Mouse (Mus musculus) heart, postnatal 0 days (tissue): ENCODE results near the gene Bcl11a. TPM values are rescaled to one million over a fixed set of nuclear protein-coding genes. Genes with fewer than 3 reads are reported as not detected.

Experiments used
- ATAC-seq: fragments of 200-750 bp; cut with Nextera tagmentation; 2 replicates; pipeline ENCODE4 v1.8.0; 2017; ENCODE audit warnings: low read depth, moderate number of reproducible peaks, moderate library complexity; ENCODE audit not compliant: insufficient read depth
- DNase-seq: peaks from one replicate; pipeline ENCODE4 v3.0.0-alpha.2; 2016; ENCODE audit warnings: low spot score
- H3K27ac ChIP-seq: fragments of 300-500 bp; sonication (generic); 2 replicates; pipeline ENCODE4 v1.5.1; 2014; ENCODE audit warnings: low read depth, mild to moderate bottlenecking
- H3K27me3 ChIP-seq: fragments of 300-500 bp; sonication (generic); 2 replicates; pipeline ENCODE4 v1.6.1; 2014; ENCODE audit warnings: low read length, mixed read lengths; ENCODE audit not compliant: control insufficient read depth, insufficient read depth
- H3K36me3 ChIP-seq: fragments of 300-500 bp; sonication (generic); replicated peaks from 2 replicates; pipeline ENCODE4 v1.6.1; 2014; ENCODE audit warnings: low read length, mixed read lengths; ENCODE audit not compliant: control insufficient read depth, insufficient read depth
- H3K4me1 ChIP-seq: fragments of 300-500 bp; sonication (generic); 2 replicates; pipeline ENCODE4 v1.6.1; 2014; ENCODE audit warnings: antibody characterized with exemption; ENCODE audit not compliant: control insufficient read depth, insufficient read depth
- H3K4me2 ChIP-seq: fragments of 300-500 bp; sonication (generic); 2 replicates; pipeline ENCODE4 v1.6.1; 2014; ENCODE audit warnings: low read depth, mild to moderate bottlenecking, low read length, moderate library complexity
- H3K4me3 ChIP-seq: fragments of 300-500 bp; sonication (generic); 2 replicates; pipeline ENCODE4 v1.5.1; 2014; ENCODE audit warnings: low read depth, low read length
- H3K9ac ChIP-seq: fragments of 300-500 bp; sonication (generic); replicated peaks from 2 replicates; pipeline ENCODE4 v1.6.1; 2014; ENCODE audit warnings: low read depth, low read length, mixed read lengths
- H3K9me3 ChIP-seq: fragments of 300-500 bp; sonication (generic); replicated peaks from 2 replicates; pipeline ENCODE4 v1.6.1; 2016; ENCODE audit warnings: low read length; ENCODE audit not compliant: control insufficient read depth
- CTCF ChIP-seq: IDR thresholded peaks from 2 replicates; pipeline ENCODE4 v1.5.1; 2016; ENCODE audit warnings: antibody characterized with exemption, control low read depth, low read depth
- EP300 ChIP-seq: IDR thresholded peaks from 2 replicates; pipeline ENCODE4 v1.6.1; 2016; ENCODE audit warnings: antibody characterized with exemption, low read depth
- WGBS: fragments of 180-500 bp; shearing (Covaris S2); extraction: QIAGEN DNeasy Blood & Tissue Kit; methylation state at CpG from one replicate; pipeline ENCODE4 v1.1.7; 2014; 5-methylcytosine and 5-hydroxymethylcytosine counted together
- polyA plus RNA-seq: library from polyadenylated mRNA; unstranded; fragments of >200 nt; fragmentation: Nextera tagmentation; extraction: Ambion mirVana; gene quantifications from 2 replicates; pipeline ENCODE4 v1.2.1, GENCODE M21; 2015
- total RNA-seq: library from RNA; depleted of rRNA; stranded (reverse); fragments of >200 nt; gene quantifications from 2 replicates; pipeline ENCODE4 v1.2.3, GENCODE M21; 2014; ENCODE audit warnings: low replicate concordance

Bcl11a gene
- total and polyA plus RNA-seq, 2 experiments from 2014 or later, result 7.1 to 8.2 TPM

DNA sequence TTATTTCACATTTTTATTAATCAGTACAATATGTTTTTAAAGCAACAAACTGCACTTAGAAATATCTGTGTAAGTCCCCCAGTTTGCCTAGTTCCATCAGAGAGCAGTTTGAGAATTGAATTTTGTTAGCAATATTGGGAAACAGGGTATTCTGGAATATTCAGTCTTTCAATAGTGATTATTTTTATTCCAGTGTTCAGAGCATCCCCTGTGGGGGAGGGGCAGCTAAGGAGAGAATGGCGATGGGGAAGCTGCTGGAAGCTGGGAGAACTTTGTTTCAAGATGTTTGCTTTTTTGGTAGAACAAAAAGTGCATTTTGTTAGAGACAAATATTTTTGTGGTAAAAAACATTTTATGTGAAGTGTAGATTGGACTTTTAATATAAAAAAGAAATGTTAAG lies 18.7 kb upstream of the Bcl11a start:
- Histone ChIP-seq H3K27me3 (peaks cover 35% of the 10 kb centered on the region), H3K4me2 (no peak overlapping the region), H3K4me1 (peaks cover 4% of the 10 kb centered on the region; the same call in 1 of the 2 replicates), H3K27ac (no peak overlapping the region), H3K36me3 (no peaks in the 10 kb centered on the region), H3K9me3 (no peaks in the 10 kb centered on the region), H3K4me3 (no peak overlapping the region), H3K9ac (no peak overlapping the region)
- no peak for DNase-seq
- TF ChIP-seq EP300, result no peak
- no peak for TF ChIP-seq CTCF
- 42% methylated on average over 1 of the region's 1 CpGs for WGBS
- no peak for ATAC-seq

DNA sequence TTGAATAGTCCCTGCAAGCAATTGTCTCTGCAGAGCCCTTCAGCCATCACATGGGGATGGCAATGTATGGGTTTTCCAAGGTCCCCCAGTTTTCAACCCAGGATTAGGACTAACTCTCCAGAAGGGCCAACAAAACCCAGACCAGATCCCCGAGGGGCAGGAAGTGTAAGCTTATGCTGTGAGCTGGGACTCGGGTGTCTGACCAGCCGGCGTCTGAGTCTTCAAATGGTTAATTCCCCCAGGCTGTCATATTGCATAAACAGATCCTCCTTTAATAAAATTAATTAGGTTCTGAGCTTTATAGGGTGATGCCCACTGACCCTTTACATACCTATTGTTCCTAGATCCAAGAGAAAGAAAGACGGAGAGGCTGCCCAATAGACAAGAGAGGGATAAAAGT lies 17.4 kb upstream of the Bcl11a start:
- whole genome bisulfite sequencing, result 20% methylated on average over 5 of the region's 5 CpGs
- H3K27me3 ChIP-seq, result peaks cover 35% of the 10 kb centered on the region
- ATAC-seq, result no peak
- no peak overlapping the region for H3K27ac ChIP-seq
- H3K36me3 ChIP-seq, result no peaks in the 10 kb centered on the region
- no peak overlapping the region for H3K9ac ChIP-seq
- H3K4me2 ChIP-seq, result peak overlapping the region; percentile 57
- TF ChIP-seq CTCF, result no peak
- H3K9me3 ChIP-seq, result no peaks in the 10 kb centered on the region
- DNase-seq, result no peak
- H3K4me1 ChIP-seq, result peaks cover 4% of the 10 kb centered on the region; the same call in 1 of the 2 replicates
- H3K4me3 ChIP-seq, result peak overlapping the region; percentile 35

DNA sequence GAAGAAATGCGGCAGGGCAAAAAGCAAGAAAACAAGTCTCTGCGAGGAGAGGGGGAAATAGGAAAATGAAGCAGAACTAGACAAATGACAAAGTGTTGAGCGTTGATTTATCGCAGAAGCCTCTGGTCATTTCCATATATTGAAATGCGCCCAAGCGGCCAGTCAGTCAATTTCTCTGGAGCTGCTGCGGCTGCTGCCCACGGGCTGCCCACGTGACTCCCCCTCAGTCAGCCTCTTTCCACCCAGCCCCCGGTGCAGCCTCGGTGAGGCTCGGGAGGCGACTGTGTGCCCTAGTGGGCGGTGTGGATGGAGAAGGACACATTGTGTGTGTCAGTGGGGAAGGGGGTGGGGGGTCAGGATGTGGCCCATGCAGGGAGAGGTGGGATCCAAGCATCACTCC lies 16.0 kb upstream of the Bcl11a start:
- no peaks in the 10 kb centered on the region for H3K9me3 ChIP-seq
- H3K9ac ChIP-seq, result 0 out of 2 replicates have a peak overlapping the region, but pooled peaks have one; percentile 19
- H3K27ac ChIP-seq, result no peak overlapping the region
- peak overlapping the region; percentile 57 for H3K4me2 ChIP-seq
- no peak for DNase-seq
- peaks cover 35% of the 10 kb centered on the region for H3K27me3 ChIP-seq
- H3K4me3 ChIP-seq, result peak overlapping the region; percentile 33
- WGBS, result 1% methylated on average over 14 of the region's 14 CpGs
- TF ChIP-seq EP300 (no peak), CTCF (no peak)
- ATAC-seq, result no peak
- H3K4me1 ChIP-seq, result peaks cover 4% of the 10 kb centered on the region; the same call in 1 of the 2 replicates
- H3K36me3 ChIP-seq, result no peaks in the 10 kb centered on the region

DNA sequence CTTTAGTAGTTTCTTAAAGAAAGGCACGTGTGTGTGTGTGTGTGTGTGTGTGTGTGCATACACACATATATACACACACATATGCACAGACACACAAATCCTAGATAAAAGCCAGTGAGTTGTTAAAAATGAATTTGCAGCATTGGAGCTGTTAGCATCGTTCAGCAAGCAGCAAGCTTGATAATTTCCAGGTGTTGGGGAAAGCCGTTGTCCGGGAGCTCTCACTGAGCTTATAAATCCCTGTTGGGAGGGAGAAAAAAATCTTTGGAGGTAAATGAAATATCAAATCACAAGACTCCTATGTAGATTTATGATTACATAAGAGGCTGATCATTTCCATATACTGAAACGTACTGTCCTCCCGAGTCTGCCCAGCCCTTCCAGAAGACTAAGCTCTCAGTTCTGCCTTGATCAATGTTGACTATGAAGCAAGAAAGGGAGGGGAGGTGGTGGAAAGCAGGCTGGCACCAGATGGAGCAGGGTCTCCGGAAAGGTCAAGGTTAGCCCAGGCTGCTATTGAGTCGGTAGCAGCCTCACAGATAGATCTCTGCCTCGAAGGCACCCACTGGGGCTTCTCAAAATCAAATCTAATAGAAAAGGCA lies 15.3 kb upstream of the Bcl11a start:
- no peak overlapping the region for H3K9ac ChIP-seq
- TF ChIP-seq CTCF (no peak), EP300 (no peak)

DNA sequence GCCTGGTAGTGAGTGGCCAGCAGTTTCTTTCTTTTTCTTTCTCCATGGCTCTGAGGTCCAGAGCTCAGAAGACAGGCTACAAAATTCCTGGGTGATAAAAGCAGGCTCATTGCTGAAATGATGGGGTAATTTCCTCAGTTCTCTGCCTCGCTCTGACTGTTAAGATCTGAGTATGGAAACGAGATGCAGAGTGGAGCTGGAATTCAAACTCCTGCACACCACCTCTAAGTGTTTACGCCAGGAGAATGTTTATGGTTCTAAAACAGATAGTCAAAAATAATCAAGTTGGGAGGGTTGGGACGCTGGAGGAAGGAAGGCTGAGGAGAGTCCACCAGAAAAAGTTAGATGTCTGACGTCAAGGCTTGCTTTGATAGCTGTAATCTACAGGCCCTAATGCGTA lies 13.6 kb upstream of the Bcl11a start:
- WGBS, result 70% methylated on average over 6 of the region's 6 CpGs
- H3K27me3 ChIP-seq, result peaks cover 33% of the 10 kb centered on the region
- no peak for DNase-seq
- peaks cover 4% of the 10 kb centered on the region; the same call in 1 of the 2 replicates for H3K4me1 ChIP-seq
- H3K27ac ChIP-seq, result no peak overlapping the region
- no peak for ATAC-seq
- no peak for TF ChIP-seq EP300
- TF ChIP-seq CTCF, result no peak
- no peak overlapping the region for H3K4me2 ChIP-seq
- no peaks in the 10 kb centered on the region for H3K36me3 ChIP-seq
- no peaks in the 10 kb centered on the region for H3K9me3 ChIP-seq
- H3K9ac ChIP-seq, result no peak overlapping the region
- no peak overlapping the region for H3K4me3 ChIP-seq

More for the DNA sequence above, 15.3 kb upstream of the Bcl11a start:
- Histone ChIP-seq H3K27me3 (peaks cover 35% of the 10 kb centered on the region), H3K4me2 (no peak overlapping the region), H3K9me3 (no peaks in the 10 kb centered on the region), H3K36me3 (no peaks in the 10 kb centered on the region), H3K27ac (no peak overlapping the region), H3K4me3 (no peak overlapping the region), H3K4me1 (peaks cover 4% of the 10 kb centered on the region; the same call in 1 of the 2 replicates)
- WGBS, result 45% methylated on average over 9 of the region's 9 CpGs
- no peak for DNase-seq
- ATAC-seq, result no peak

DNA sequence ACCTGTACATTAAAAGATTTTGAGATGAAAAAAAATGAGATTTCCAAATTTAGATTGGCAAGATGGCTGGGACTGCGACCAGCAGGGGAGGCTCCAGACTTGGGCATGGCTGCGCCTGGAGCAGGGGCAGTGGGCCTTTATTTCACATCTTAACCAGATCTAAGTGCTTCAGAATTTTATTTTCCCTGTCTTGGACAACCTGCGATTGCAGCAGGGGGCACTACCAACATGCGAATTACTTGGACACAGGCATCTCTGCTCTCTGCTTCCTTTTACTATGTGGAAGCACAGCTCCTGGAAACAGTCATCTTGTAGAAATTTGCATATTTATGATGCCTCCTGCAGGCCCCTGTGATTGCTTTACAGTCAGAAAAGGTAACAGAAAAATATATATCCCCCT lies 12.5 kb upstream of the Bcl11a start:
- Histone ChIP-seq H3K4me3 (no peak overlapping the region), H3K4me2 (no peak overlapping the region), H3K4me1 (peaks cover 4% of the 10 kb centered on the region; the same call in 1 of the 2 replicates), H3K27me3 (peaks cover 27% of the 10 kb centered on the region), H3K27ac (no peak overlapping the region), H3K36me3 (no peaks in the 10 kb centered on the region), H3K9me3 (no peaks in the 10 kb centered on the region), H3K9ac (no peak overlapping the region)
- no peak for DNase-seq
- no peak for ATAC-seq
- 50% methylated on average over 4 of the region's 4 CpGs for whole genome bisulfite sequencing
- no peak for TF ChIP-seq EP300
- TF ChIP-seq CTCF, result peak; percentile 45
